Mouse (Mus musculus): ENCODE data around the gene Cacna1b. TPM values are rescaled to one million over a fixed set of nuclear protein-coding genes. Genes with fewer than 3 reads are reported as not detected.
A peak's percentile ranks its signal among the peaks of the same experiment; 100 is the strongest.

Cacna1b gene
- polyA plus RNA-seq, 1 experiment = 100 TPM

DNA sequence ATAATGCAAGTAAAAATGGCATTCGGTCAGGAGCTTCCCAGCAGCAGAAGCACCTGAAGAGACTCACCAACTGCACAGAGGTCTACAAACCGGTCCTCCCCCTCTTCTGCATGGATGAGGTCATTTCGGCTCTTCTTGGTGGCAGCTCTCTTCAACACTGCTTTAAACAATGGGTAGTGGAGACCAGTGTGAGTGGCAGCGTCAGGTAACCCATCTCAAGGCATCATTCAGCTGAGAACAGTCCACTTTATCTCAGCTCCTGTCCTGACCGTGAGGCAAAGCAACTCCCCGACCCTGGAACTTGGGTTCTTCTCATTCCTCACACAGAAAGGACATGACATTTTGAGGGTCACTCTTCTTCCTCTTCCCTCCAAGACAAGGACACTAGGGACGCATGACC, 45.0 kb downstream of the Cacna1b start:
- TF ChIP-seq CTCF (IDR thresholded peaks at IDR 0.05; ENCODE audit: borderline replicate concordance, extremely low read depth, insufficient read depth, insufficient read length) (no peak), POLR2A (IDR thresholded peaks at IDR 0.05; ENCODE audit: borderline replicate concordance, extremely low read depth, insufficient read depth, insufficient read length, poor library complexity, severe bottlenecking) (no peak)
- no peak for DNase-seq (ENCODE audit: low read depth)

DNA sequence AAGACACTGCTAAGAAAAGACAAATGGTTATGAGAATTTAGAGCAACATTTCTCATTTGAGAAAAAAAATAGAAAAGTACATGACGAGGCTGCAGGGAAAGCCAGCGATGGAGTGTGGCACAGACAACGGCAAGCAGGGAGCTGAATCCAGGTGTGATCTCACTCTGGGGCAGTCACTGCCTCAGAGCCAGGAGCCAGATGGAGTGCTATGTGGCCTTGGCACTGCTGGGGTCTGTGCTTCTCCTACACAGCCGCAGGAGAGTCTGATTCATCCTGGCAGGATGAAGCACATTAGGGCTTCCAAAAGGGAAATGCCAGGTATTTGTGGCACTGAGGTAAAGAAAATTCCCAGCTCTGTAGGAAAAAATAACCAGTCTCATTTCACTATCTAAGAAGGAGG, 45.5 kb downstream of the Cacna1b start:
- peak; percentile 35 for DNase-seq (ENCODE audit: low read depth)
- TF ChIP-seq POLR2A (IDR thresholded peaks at IDR 0.05; ENCODE audit: borderline replicate concordance, extremely low read depth, insufficient read depth, insufficient read length, poor library complexity, severe bottlenecking) (no peak), CTCF (IDR thresholded peaks at IDR 0.05; ENCODE audit: borderline replicate concordance, extremely low read depth, insufficient read depth, insufficient read length) (no peak)

DNA sequence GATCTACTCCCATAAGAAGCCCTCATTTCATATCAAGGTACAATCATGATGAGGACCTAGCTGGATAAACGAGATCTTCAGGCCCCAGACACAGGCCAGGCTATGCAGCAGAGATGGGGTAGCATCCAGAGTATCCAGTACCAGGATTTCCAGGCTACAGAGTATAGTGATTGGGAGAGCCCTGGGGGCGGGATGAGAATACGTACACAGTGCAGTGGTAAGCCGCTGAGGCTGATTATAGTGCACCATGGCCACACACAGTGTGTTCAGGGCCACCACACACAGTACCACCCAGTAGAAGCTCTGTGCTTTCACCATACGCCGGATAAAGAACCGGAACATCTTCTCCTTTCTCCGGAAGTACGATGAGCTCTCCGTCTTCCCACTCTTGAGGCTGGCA, 57.0 kb downstream of the Cacna1b start:
- TF ChIP-seq POLR2A (IDR thresholded peaks at IDR 0.05; ENCODE audit: borderline replicate concordance, extremely low read depth, insufficient read depth, insufficient read length, poor library complexity, severe bottlenecking) = no peak
- no peak for TF ChIP-seq CTCF (IDR thresholded peaks at IDR 0.05; ENCODE audit: borderline replicate concordance, extremely low read depth, insufficient read depth, insufficient read length)
- no peak for DNase-seq (ENCODE audit: low read depth)

DNA sequence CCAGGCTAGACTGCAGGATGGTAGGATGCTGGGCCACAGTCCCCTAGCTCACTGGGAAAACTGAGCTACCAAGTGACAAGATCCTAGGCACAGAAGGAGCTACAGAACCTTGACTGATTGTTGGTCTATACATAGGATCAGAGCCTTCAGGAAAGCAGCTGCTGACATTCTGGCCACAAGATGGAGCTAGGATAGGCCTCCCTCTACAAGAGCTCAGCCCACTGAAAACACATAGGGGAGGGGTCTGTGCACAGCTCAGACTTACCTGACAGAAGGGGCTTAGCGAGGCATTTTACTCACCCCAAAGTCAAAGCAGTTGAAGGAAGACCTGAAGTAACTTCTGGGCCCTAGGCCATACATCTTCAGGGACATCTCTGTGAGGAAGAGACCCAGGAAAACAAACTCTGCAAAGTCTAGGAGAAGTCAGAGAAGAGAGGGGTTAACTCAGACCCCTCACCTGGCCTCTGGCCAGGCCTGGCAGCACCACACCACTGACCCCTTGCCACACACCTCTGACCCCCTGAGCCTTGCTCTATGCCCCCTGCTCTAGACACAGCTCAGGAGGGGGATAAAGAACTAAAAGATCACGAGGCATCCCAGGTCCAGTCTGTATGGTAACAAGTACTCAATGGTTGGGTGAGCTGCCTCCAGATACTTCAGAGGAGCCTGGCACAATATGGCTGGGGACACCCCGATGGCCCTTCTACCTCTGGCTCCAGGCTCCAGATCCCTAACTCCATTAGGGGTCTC, 60.6 kb downstream of the Cacna1b start:
- DNase-seq (ENCODE audit: low read depth) = no peak
- TF ChIP-seq CTCF (IDR thresholded peaks at IDR 0.05; ENCODE audit: borderline replicate concordance, extremely low read depth, insufficient read depth, insufficient read length) (peak; percentile 5; the same call in 1 of the 2 replicates), POLR2A (IDR thresholded peaks at IDR 0.05; ENCODE audit: borderline replicate concordance, extremely low read depth, insufficient read depth, insufficient read length, poor library complexity, severe bottlenecking) (no peak)

DNA sequence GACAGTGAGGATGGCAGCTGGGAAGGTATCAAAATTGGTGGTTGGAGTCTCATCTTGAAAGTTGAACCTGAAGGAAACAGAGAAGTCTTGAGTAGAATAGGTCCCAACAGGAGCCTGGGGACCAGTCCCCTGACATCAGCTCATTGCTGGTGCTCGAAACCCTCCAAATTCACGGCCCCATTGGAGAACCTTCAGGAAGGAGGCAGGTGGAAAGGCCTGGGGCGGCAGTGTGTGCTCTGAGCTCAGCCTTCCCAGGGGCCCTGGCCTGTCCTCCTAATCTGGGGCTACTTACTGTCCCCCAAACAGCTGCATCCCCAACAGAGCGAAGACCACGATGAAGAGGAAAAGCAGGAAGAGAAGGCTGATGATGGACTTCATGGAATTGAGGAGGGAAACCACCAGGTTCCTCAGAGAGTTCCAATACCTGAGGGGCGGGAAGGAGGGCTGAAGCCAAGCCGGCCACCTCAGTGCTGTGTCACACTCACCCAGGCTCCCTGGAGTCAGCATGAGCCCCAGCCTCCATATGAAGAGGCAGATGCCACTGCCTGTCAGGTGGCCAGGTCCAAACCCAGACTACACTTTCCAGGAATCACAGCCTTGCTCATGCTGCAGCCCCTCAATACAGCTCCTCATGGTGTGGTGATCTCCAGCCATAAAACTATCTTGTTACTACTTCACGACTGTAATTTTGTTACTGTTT, 65.5 kb downstream of the Cacna1b start:
- no peak for DNase-seq (ENCODE audit: low read depth)
- no peak for TF ChIP-seq CTCF (IDR thresholded peaks at IDR 0.05; ENCODE audit: borderline replicate concordance, extremely low read depth, insufficient read depth, insufficient read length)
- no peak for TF ChIP-seq POLR2A (IDR thresholded peaks at IDR 0.05; ENCODE audit: borderline replicate concordance, extremely low read depth, insufficient read depth, insufficient read length, poor library complexity, severe bottlenecking)

DNA sequence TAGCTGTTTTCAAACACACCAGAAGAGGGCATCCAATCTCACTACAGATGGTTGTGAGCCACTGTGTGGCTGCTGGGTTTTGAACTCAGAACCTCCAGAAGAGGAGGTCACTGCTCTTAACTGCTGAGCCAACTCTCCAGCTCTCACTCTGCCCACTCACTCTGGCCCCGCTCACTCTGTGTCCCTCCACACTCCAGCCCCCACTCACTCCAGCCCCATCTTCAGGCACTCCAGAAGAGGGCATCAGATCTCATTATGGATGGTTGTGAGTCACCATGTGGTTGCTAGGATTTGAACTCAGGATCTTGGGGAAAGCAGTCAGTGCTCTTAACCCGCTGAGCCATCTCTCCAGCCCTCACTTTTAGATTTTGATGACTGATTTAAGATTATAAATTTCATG, 70.6 kb downstream of the Cacna1b start:
- TF ChIP-seq CTCF (IDR thresholded peaks at IDR 0.05; ENCODE audit: borderline replicate concordance, extremely low read depth, insufficient read depth, insufficient read length) (no peak), POLR2A (IDR thresholded peaks at IDR 0.05; ENCODE audit: borderline replicate concordance, extremely low read depth, insufficient read depth, insufficient read length, poor library complexity, severe bottlenecking) (no peak)
- DNase-seq (ENCODE audit: low read depth) = no peak

DNA sequence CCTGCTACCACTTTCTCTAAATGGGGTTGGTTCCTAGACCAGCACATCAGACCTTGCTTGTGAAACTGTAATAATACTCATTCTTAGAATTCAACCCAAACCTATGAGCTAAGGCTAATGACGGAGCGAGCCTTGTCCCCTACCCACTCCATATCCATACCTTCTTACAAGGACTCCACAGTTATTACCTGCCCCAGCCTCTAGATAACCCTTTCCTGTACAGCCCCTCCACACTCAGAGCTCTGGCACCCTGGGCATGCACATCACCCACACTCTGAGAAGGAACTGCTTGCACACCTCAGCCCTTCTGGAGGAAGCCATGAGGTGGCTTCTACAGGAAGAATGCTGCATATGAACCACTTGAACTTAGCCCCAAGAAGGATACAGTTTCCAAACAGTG, 72.6 kb downstream of the Cacna1b start:
- DNase-seq (ENCODE audit: low read depth) = no peak
- TF ChIP-seq POLR2A (IDR thresholded peaks at IDR 0.05; ENCODE audit: borderline replicate concordance, extremely low read depth, insufficient read depth, insufficient read length, poor library complexity, severe bottlenecking) (no peak), CTCF (IDR thresholded peaks at IDR 0.05; ENCODE audit: borderline replicate concordance, extremely low read depth, insufficient read depth, insufficient read length) (no peak)

DNA sequence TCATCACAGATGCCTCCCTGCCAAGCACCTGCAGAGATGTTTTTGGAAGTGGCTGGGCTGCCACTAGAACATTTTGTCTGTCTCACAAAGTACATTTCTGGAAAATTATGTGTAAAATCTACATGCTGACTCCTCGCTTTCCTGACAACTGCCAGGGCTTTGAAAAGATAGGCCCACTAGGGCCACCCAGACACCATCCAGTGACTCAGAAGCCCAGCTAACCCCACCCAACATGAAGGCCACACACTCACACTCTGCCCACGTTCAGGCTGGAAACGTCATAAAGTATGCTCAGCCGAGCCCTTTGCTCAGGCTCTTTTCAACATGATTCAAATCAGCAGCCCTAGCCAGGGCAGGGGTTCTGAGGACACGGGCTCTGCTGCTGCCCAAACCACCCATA, 77.6 kb downstream of the Cacna1b start:
- TF ChIP-seq CTCF (IDR thresholded peaks at IDR 0.05; ENCODE audit: borderline replicate concordance, extremely low read depth, insufficient read depth, insufficient read length) (no peak), POLR2A (IDR thresholded peaks at IDR 0.05; ENCODE audit: borderline replicate concordance, extremely low read depth, insufficient read depth, insufficient read length, poor library complexity, severe bottlenecking) (no peak)
- no peak for DNase-seq (ENCODE audit: low read depth)

DNA sequence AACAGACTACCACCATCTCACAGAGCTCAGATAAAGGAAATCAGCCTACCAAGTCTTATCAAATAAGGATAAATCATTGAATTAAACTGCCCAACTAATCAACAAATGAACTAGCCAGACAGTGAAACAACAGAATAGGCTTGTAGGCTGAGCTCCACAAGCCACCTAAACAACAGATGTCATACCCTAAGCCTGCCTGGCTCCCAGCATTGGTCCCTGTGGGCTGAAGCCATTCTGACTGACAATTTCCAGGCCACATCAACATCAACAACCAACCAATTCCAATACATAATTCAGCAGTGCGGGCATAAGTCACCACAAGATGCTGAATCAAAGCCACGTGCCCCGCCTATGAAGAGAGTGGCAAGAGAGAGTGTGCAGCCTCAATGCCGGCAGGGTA, 78.2 kb downstream of the Cacna1b start:
- no peak for DNase-seq (ENCODE audit: low read depth)

DNA sequence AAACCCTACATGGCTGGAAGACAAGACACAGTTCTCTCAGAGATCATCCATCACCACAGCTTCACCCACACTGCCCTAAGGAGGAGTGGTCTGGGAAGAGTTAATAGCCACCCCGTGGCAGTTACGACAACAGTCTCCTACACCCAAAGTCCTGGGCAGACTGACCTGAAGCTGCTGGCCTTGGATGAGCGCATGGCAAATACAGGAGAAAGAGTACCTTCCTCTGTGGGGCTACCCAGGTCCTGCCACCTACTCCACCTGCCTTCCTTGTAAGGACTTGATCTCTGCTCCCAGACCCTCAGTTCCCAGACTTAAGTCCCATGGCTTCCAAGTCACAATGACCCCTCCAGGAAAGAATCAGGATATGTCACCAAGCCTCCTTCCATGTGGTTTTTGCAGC, 79.7 kb downstream of the Cacna1b start:
- TF ChIP-seq CTCF (IDR thresholded peaks at IDR 0.05; ENCODE audit: borderline replicate concordance, extremely low read depth, insufficient read depth, insufficient read length) (no peak), POLR2A (IDR thresholded peaks at IDR 0.05; ENCODE audit: borderline replicate concordance, extremely low read depth, insufficient read depth, insufficient read length, poor library complexity, severe bottlenecking) (no peak)
- no peak for DNase-seq (ENCODE audit: low read depth)

More for the DNA sequence above, 78.2 kb downstream of the Cacna1b start:
- no peak for TF ChIP-seq POLR2A (IDR thresholded peaks at IDR 0.05; ENCODE audit: borderline replicate concordance, extremely low read depth, insufficient read depth, insufficient read length, poor library complexity, severe bottlenecking)
- no peak for TF ChIP-seq CTCF (IDR thresholded peaks at IDR 0.05; ENCODE audit: borderline replicate concordance, extremely low read depth, insufficient read depth, insufficient read length)

DNA sequence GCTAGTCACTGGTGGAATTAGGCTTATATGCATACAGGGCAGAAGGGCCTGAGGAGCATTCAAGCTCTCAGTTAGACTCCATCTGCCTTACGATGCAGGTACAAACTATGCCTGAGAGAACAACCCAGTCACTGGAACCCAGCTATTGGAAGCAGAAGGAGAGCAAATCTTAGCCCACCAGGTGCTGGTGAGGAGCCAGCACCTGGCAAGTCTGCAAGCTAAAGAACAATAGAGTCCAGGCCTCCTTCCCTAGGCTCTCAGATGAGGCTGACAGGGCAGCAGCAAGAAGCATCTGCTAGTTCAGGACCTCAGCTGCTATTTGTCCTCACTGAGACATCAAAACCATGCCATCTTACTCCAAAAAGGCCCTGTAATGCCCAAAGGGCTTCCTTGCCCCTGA, 82.2 kb downstream of the Cacna1b start:
- TF ChIP-seq CTCF (IDR thresholded peaks at IDR 0.05; ENCODE audit: borderline replicate concordance, extremely low read depth, insufficient read depth, insufficient read length) (no peak), POLR2A (IDR thresholded peaks at IDR 0.05; ENCODE audit: borderline replicate concordance, extremely low read depth, insufficient read depth, insufficient read length, poor library complexity, severe bottlenecking) (no peak)
- no peak for DNase-seq (ENCODE audit: low read depth)

DNA sequence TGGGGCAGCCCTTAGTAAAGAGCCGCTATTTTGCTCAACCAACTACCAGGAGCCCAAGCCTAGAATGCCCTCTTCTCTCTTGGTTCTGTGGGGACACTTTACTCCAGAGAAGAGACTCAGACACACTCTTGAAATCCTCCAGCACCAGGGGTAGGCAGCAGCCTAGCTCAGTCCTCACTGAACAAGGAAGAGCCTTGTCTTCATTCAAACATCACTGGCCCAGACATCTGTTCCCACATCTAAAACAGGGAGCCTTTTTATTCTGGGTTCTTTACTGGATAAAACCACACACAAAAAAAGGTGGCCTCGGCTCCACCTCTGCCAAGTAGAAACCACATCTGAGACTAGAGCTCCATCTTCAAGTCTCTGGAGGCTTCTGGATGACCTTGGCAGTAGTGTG, 82.8 kb downstream of the Cacna1b start:
- TF ChIP-seq POLR2A (IDR thresholded peaks at IDR 0.05; ENCODE audit: borderline replicate concordance, extremely low read depth, insufficient read depth, insufficient read length, poor library complexity, severe bottlenecking) (no peak), CTCF (IDR thresholded peaks at IDR 0.05; ENCODE audit: borderline replicate concordance, extremely low read depth, insufficient read depth, insufficient read length) (no peak)
- DNase-seq (ENCODE audit: low read depth) = no peak
